Mouse (Mus musculus): ENCODE data around the gene Iqcb1. TPM values are rescaled to one million over a fixed set of nuclear protein-coding genes. Genes with fewer than 3 reads are reported as not detected.
A peak's percentile ranks its signal among the peaks of the same experiment; 100 is the strongest.

The Iqcb1 gene
- total RNA-seq, 1 experiment from 2014 or later, result 47.8 TPM

GRCm38 (mm10) chr16:36874583-36875275 lies 46.5 kb downstream of the Iqcb1 start, which contains the start of the genes Eaf2 and Golgb1:
Eaf2 (minus strand) TSS chr16:36875003.
Golgb1 (plus strand) TSS chr16:36875140.
- ATAC-seq (replicated peaks; ENCODE audit: low read depth, poor library complexity, severe bottlenecking), result peak; percentile 99

- no peak; the same call in 1 of the 2 replicates for ATAC-seq (replicated peaks; ENCODE audit: low read depth, poor library complexity, severe bottlenecking)
These were observed 47.2 kb downstream of the Iqcb1 start for GRCm38 (mm10) chr16:36875276-36875851.

GRCm38 (mm10) chr16:36877316-36877715 lies 49.1 kb downstream of the Iqcb1 start:
- no peak for ATAC-seq (replicated peaks; ENCODE audit: low read depth, poor library complexity, severe bottlenecking)

GRCm38 (mm10) chr16:36882737-36883343 lies 54.7 kb downstream of the Iqcb1 start:
- ATAC-seq (replicated peaks; ENCODE audit: low read depth, poor library complexity, severe bottlenecking), result no peak

- ATAC-seq (replicated peaks; ENCODE audit: low read depth, poor library complexity, severe bottlenecking), result peak; percentile 89
These were observed 56.7 kb downstream of the Iqcb1 start for GRCm38 (mm10) chr16:36884881-36885280.

GRCm38 (mm10) chr16:36885912-36886311 lies 57.7 kb downstream of the Iqcb1 start:
- ATAC-seq (replicated peaks; ENCODE audit: low read depth, poor library complexity, severe bottlenecking), result no peak

- no peak for ATAC-seq (replicated peaks; ENCODE audit: low read depth, poor library complexity, severe bottlenecking)
These were observed 59.4 kb downstream of the Iqcb1 start for GRCm38 (mm10) chr16:36887546-36887945.

- peak; percentile 80 for ATAC-seq (replicated peaks; ENCODE audit: low read depth, poor library complexity, severe bottlenecking)
These were observed 62.4 kb downstream of the Iqcb1 start for GRCm38 (mm10) chr16:36890559-36890958.

- no peak for ATAC-seq (replicated peaks; ENCODE audit: low read depth, poor library complexity, severe bottlenecking)
These were observed 63.2 kb downstream of the Iqcb1 start for GRCm38 (mm10) chr16:36891415-36891814.

GRCm38 (mm10) chr16:36893317-36893716 lies 65.1 kb downstream of the Iqcb1 start:
- no peak for ATAC-seq (replicated peaks; ENCODE audit: low read depth, poor library complexity, severe bottlenecking)

- ATAC-seq (replicated peaks; ENCODE audit: low read depth, poor library complexity, severe bottlenecking), result no peak
These were observed 68.5 kb downstream of the Iqcb1 start for GRCm38 (mm10) chr16:36896712-36897111.

- ATAC-seq (replicated peaks; ENCODE audit: low read depth, poor library complexity, severe bottlenecking), result no peak
These were observed 75.0 kb downstream of the Iqcb1 start for GRCm38 (mm10) chr16:36903156-36903555.

GRCm38 (mm10) chr16:36911909-36912308 lies 83.7 kb downstream of the Iqcb1 start:
- no peak for ATAC-seq (replicated peaks; ENCODE audit: low read depth, poor library complexity, severe bottlenecking)

- no peak for ATAC-seq (replicated peaks; ENCODE audit: low read depth, poor library complexity, severe bottlenecking)
These were observed 84.1 kb downstream of the Iqcb1 start for GRCm38 (mm10) chr16:36912311-36912710.

GRCm38 (mm10) chr16:36914195-36914594 lies 86.0 kb downstream of the Iqcb1 start:
- ATAC-seq (replicated peaks; ENCODE audit: low read depth, poor library complexity, severe bottlenecking), result no peak

- no peak for ATAC-seq (replicated peaks; ENCODE audit: low read depth, poor library complexity, severe bottlenecking)
These were observed 90.3 kb downstream of the Iqcb1 start for GRCm38 (mm10) chr16:36918505-36918904.

- ATAC-seq (replicated peaks; ENCODE audit: low read depth, poor library complexity, severe bottlenecking), result 0 out of 2 replicates have a peak, but pooled peaks have one; percentile 39
These were observed 92.2 kb downstream of the Iqcb1 start for GRCm38 (mm10) chr16:36920410-36920809.

- ATAC-seq (replicated peaks; ENCODE audit: low read depth, poor library complexity, severe bottlenecking), result no peak
These were observed 93.0 kb downstream of the Iqcb1 start for GRCm38 (mm10) chr16:36921067-36921613.

- no peak for ATAC-seq (replicated peaks; ENCODE audit: low read depth, poor library complexity, severe bottlenecking)
These were observed 93.8 kb downstream of the Iqcb1 start for GRCm38 (mm10) chr16:36921980-36922379.
